Mouse (Mus musculus) cerebellum, adult 2 months (tissue): ENCODE measurements at regions not wholly inside any gene's neighbourhood (a gene's known extent, or its start where the extent isn't known, plus 50 kb on each side); places are given as distances from the start of the nearest gene placed in this dataset.

ENCODE experiments used
- DNase-seq, 2 experiments: peaks; one replicate each; pipeline ENCODE4 v3.0.0; 2021
- H3K27ac ChIP-seq: fragments of 200-500 bp; 2 replicates; pipeline ENCODE4 v1.5.1; 2012; ENCODE audit warnings: low read length, control low read depth, inconsistent platforms; ENCODE audit not compliant: insufficient read depth
- H3K27me3 ChIP-seq: fragments of 200-500 bp; 2 replicates; pipeline ENCODE4 v1.6.1; 2012; ENCODE audit warnings: inconsistent platforms, mild to moderate bottlenecking, low read length, moderate library complexity; ENCODE audit not compliant: control insufficient read depth, insufficient read depth
- H3K4me1 ChIP-seq: fragments of 200-500 bp; 2 replicates; pipeline ENCODE4 v1.6.1; 2011; ENCODE audit warnings: low read length; ENCODE audit not compliant: control insufficient read depth, insufficient read depth
- H3K4me3 ChIP-seq: fragments of 200-500 bp; replicated peaks from 2 replicates; pipeline ENCODE3; 2011; ENCODE audit warnings: mild to moderate bottlenecking, low read depth, low read length, control low read depth; ENCODE audit not compliant: insufficient read depth
- CTCF ChIP-seq: fragments of 200-500 bp; IDR thresholded peaks from 2 replicates; pipeline ENCODE4 v1.5.1; 2011; ENCODE audit warnings: low read depth, mild to moderate bottlenecking, control low read depth, low read length, moderate library complexity, borderline replicate concordance; ENCODE audit not compliant: insufficient read depth
- POLR2A ChIP-seq: fragments of 200-500 bp; IDR thresholded peaks from 2 replicates; pipeline ENCODE4 v1.6.1; 2011; ENCODE audit warnings: low read length, control low read depth, borderline replicate concordance; ENCODE audit not compliant: insufficient read depth
- WGBS: fragments of 180-500 bp; shearing (Covaris S2); methylation state at CpG from one replicate; pipeline ENCODE4 v1.1.7; 2018; 5-methylcytosine and 5-hydroxymethylcytosine counted together

DNA sequence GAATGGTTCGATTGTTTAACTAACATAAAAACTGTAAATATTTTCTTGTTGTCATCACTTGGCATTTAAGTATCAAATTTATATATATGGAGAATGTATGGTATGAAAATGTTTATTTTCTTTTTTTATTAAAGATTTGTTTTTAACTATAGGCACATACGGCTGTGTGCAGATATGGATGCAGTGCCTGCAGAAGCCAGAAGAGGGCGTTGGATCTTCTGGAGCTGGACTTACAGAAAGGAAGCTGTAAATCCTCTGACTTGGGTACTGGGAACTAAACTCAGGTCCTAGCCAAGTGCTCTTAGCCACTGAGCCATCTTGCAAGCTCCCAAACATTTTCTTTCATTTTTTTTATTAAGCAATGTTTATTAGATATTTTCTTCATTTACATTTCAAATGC is 157.0 kb downstream of the Pfkfb3 start:
- WGBS, result 93% methylated on average over 3 of the region's 3 CpGs
- no peaks in the 10 kb centered on the region for H3K27me3 ChIP-seq
- H3K4me3 ChIP-seq, result no peak overlapping the region
- H3K4me1 ChIP-seq, result no peaks in the 10 kb centered on the region; the same call in 1 of the 2 replicates
- TF ChIP-seq POLR2A (no peak), CTCF (no peak)
- H3K27ac ChIP-seq, result no peak overlapping the region
- no peak for DNase-seq

- Histone ChIP-seq H3K4me1 (no peaks in the 10 kb centered on the region; the same call in 1 of the 2 replicates), H3K4me3 (no peak overlapping the region), H3K27ac (no peak overlapping the region), H3K27me3 (no peaks in the 10 kb centered on the region)
- no peak for TF ChIP-seq CTCF
- no peak for TF ChIP-seq POLR2A
- 60% methylated on average over 5 of the region's 5 CpGs for WGBS
- no peak for DNase-seq
These were observed 159.1 kb downstream of the Pfkfb3 start for GRCm38 (mm10) chr2:11394675-11395349.

DNA sequence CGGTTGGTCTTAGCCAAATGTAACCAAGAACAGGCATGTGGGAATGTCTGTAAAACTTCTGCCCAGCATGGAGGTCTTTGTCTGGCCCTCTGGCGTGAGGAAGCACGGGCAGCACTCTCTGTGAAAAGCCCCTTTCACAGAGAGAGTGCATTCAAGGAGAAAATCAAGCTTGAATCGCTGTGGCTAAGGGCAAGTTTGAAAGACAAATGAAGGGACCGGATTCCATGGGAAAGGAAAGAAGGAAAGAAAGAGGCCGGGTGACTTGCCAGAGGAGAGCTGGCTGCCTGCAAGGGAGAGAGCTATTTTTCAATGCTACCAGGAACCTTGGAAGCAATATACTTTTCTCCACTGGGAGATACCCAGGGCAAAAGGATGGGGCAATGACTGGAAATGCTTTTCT is 162.2 kb downstream of the Pfkfb3 start:
- WGBS, result 22% methylated on average over 6 of the region's 6 CpGs
- Histone ChIP-seq H3K4me1 (no peaks in the 10 kb centered on the region; the same call in 1 of the 2 replicates), H3K27ac (no peak overlapping the region), H3K27me3 (no peaks in the 10 kb centered on the region), H3K4me3 (no peak overlapping the region)
- no peak for TF ChIP-seq CTCF
- no peak for TF ChIP-seq POLR2A
- DNase-seq, result peak in 1 of 2 experiments; percentile 36

GRCm38 (mm10) chr2:11390667-11391334 is 163.1 kb downstream of the Pfkfb3 start:
- 58% methylated on average over 6 of the region's 6 CpGs for WGBS
- TF ChIP-seq POLR2A (no peak), CTCF (no peak)
- Histone ChIP-seq H3K27ac (no peak overlapping the region), H3K4me1 (no peaks in the 10 kb centered on the region; the same call in 1 of the 2 replicates), H3K4me3 (no peak overlapping the region), H3K27me3 (no peaks in the 10 kb centered on the region)
- no peak for DNase-seq

GRCm38 (mm10) chr2:11387623-11388022 is 166.3 kb downstream of the Pfkfb3 start:
- H3K27ac ChIP-seq, result no peak overlapping the region
- H3K4me3 ChIP-seq, result no peak overlapping the region
- DNase-seq, result no peak
- no peaks in the 10 kb centered on the region for H3K27me3 ChIP-seq
- WGBS, result 85% methylated on average over 2 of the region's 2 CpGs
- TF ChIP-seq CTCF (no peak), POLR2A (no peak)
- no peaks in the 10 kb centered on the region; the same call in 1 of the 2 replicates for H3K4me1 ChIP-seq

DNA sequence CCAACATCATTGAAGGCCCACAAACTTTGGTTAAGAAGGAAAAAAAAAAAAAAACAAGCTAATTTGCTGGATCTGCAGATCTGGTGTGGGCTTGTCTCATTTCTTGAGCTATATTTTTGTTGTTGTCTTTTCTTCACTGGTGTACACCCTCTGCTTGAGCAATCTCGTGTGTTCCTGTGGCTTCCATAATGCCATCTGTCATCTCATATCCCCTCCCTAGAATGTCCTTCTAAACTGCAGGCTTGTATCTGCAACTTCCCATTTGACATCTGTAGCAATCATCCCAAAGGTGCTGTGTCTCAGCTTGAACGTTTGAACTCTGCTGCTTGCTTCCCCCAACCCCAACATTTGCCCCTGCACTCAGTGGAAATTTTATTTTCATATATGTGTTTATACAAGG is 170.1 kb downstream of the Pfkfb3 start:
- H3K27ac ChIP-seq, result no peak overlapping the region
- TF ChIP-seq POLR2A (no peak), CTCF (no peak)
- no peaks in the 10 kb centered on the region for H3K27me3 ChIP-seq
- 29% methylated on average over 2 of the region's 2 CpGs for WGBS
- DNase-seq, result no peak
- no peak overlapping the region for H3K4me3 ChIP-seq
- no peaks in the 10 kb centered on the region; the same call in 1 of the 2 replicates for H3K4me1 ChIP-seq

- no peak for TF ChIP-seq CTCF
- no peak for TF ChIP-seq POLR2A
- H3K27ac ChIP-seq, result no peak overlapping the region
- WGBS, result 84% methylated on average over 2 of the region's 2 CpGs
- H3K4me1 ChIP-seq, result no peaks in the 10 kb centered on the region
- no peaks in the 10 kb centered on the region; the same call in 1 of the 2 replicates for H3K27me3 ChIP-seq
- DNase-seq, result no peak
- no peak overlapping the region for H3K4me3 ChIP-seq
These were observed 176.7 kb downstream of the Pfkfb3 start for GRCm38 (mm10) chr2:11377213-11377612.

DNA sequence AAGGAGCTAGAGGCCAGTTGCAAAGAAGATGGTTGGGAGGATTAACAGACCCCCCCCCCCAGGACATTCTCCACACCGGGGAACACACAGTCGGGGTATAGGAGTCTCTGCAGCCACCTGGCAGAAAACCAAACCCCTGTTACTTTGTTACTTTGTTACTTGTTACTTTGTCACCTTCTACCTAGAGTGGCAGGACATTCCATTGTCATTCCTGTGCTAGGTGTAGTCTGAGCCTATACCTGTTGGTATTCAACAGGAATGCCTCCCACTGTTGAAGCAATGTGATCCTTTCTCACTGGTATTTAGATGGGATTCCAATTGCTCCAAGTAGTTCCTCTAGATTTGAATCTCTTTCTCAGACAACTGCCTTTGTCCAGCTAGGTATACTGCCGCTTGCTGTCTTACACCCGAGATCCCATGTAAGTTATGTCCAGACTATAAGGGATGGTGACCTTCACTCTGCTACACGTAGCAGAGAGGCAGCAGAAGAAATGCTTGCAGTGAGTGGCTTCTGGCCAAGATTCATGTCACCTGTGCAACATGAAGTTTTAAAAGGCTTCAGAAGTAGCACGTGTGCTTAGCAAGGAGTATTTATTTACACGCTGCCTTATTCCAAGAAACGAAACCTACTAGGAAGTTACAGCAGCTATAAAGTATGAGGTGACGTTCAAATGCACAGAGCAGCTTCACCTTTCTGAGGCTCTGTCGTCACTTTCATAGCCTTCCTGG is 178.0 kb downstream of the Pfkfb3 start:
- Histone ChIP-seq H3K4me3 (no peak overlapping the region), H3K27me3 (no peaks in the 10 kb centered on the region; the same call in 1 of the 2 replicates), H3K4me1 (no peaks in the 10 kb centered on the region), H3K27ac (no peak overlapping the region)
- WGBS, result 70% methylated on average over 10 of the region's 10 CpGs
- DNase-seq, result no peak
- TF ChIP-seq POLR2A (no peak), CTCF (no peak)
